Mouse (Mus musculus) G1E (cell line): Measurements from ENCODE around the gene Mex3d.

ENCODE experiments used
- CTCF ChIP-seq: IDR thresholded peaks from 2 replicates; pipeline ENCODE4 v1.5.1; 2012; ENCODE audit warnings: low read depth, low read length, inconsistent platforms, mixed read lengths
- GATA1 ChIP-seq: IDR thresholded peaks from 2 replicates; pipeline ENCODE4 v1.6.1; 2012; ENCODE audit warnings: borderline replicate concordance, low read length, inconsistent platforms, mixed read lengths

- TF ChIP-seq CTCF: no peak
- TF ChIP-seq GATA1: no peak
These were observed 55.6 kb downstream of the Mex3d start for GRCm38 (mm10) chr10:80331636-80332524.
